Mouse (Mus musculus): ENCODE data around the gene Fam107a. TPM values are rescaled to one million over a fixed set of nuclear protein-coding genes. Genes with fewer than 3 reads are reported as not detected.
"Not testable (repeated sequence)": the region's sequence is repeated elsewhere in the genome, so short reads cannot be mapped to it uniquely, and the experiment has no call there.

The Fam107a gene
- polyA plus RNA-seq, 1 experiment, result 2.1 TPM

DNA sequence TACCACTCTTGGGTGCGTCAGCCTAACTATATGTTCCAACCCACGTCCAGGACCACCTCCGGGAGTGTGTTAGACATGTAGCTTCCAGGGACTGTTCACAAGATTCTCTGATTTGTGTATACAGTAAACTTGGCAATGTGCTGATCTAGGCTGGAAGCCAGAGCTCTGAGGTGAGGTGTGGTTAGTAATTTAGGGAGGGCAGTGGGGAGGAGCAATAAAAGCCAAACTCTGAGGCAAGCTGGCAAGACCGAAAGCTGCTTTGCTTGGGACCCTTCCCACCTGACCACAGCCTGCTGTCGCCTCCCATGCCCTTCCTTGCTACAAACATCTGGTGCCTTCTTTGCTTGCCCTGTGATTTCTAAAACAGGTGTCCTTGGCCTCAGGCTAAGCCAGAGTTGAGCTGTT, 19.9 kb downstream of the Fam107a start:
- WGBS, result 65% methylated on average over 5 of the region's 5 CpGs
- no peak for TF ChIP-seq CTCF (IDR thresholded peaks at IDR 0.05; ENCODE audit: borderline replicate concordance, control insufficient read depth, extremely low read depth, insufficient read depth, low read length, poor library complexity)
- no peak for TF ChIP-seq POLR2A (IDR thresholded peaks at IDR 0.05; ENCODE audit: control insufficient read depth, extremely low read depth, insufficient read depth, low read length, poor library complexity)
- no peak for DNase-seq
- no peak overlapping the region for H3K4me3 ChIP-seq (ENCODE audit: control insufficient read depth, insufficient read depth, low read length)
- H3K36me3 ChIP-seq (ENCODE audit: control insufficient read depth, insufficient read depth, low read length), result no peaks in the 10 kb centered on the region
- no peaks in the 10 kb centered on the region for H3K27me3 ChIP-seq (ENCODE audit: control insufficient read depth, insufficient read depth, low read length)
- H3K27ac ChIP-seq (ENCODE audit: control insufficient read depth, insufficient read depth, low read length), result no peak overlapping the region
- H3K4me1 ChIP-seq (replicated peaks; ENCODE audit: control insufficient read depth, insufficient read depth, low read length), result no peaks in the 10 kb centered on the region

DNA sequence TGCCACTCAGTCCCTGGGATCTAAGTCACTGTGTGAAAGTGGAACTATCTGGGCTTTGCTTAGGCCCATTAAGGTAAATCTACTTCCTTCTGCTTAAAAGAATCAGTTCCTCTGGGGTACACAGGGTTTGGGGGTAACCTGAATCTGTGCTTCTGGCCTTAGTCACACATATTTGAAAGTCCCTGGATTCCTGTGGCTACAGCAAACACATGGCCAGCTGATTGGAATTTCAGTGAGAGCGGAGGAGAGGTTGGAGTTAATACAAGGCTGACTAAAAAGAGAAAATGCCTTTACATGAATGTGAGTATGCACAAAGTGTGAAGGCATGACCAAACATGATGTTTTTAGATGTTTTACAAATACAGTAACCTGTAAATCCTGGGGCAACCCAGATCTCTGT, 23.6 kb downstream of the Fam107a start:
- Histone ChIP-seq H3K36me3 (ENCODE audit: control insufficient read depth, insufficient read depth, low read length) (no peaks in the 10 kb centered on the region), H3K27ac (ENCODE audit: control insufficient read depth, insufficient read depth, low read length) (no peak overlapping the region), H3K4me1 (replicated peaks; ENCODE audit: control insufficient read depth, insufficient read depth, low read length) (no peaks in the 10 kb centered on the region), H3K4me3 (ENCODE audit: control insufficient read depth, insufficient read depth, low read length) (no peak overlapping the region), H3K27me3 (ENCODE audit: control insufficient read depth, insufficient read depth, low read length) (no peaks in the 10 kb centered on the region)
- no peak for DNase-seq
- WGBS, result 95% methylated on average over 1 of the region's 1 CpGs
- no peak for TF ChIP-seq POLR2A (IDR thresholded peaks at IDR 0.05; ENCODE audit: control insufficient read depth, extremely low read depth, insufficient read depth, low read length, poor library complexity)
- no peak for TF ChIP-seq CTCF (IDR thresholded peaks at IDR 0.05; ENCODE audit: borderline replicate concordance, control insufficient read depth, extremely low read depth, insufficient read depth, low read length, poor library complexity)

GRCm38 (mm10) chr14:8286595-8286994, 31.2 kb downstream of the Fam107a start:
- WGBS, result 86% methylated on average over 5 of the region's 5 CpGs
- H3K36me3 ChIP-seq (ENCODE audit: control insufficient read depth, insufficient read depth, low read length); H3K4me1 ChIP-seq (replicated peaks; ENCODE audit: control insufficient read depth, insufficient read depth, low read length); H3K27ac ChIP-seq (ENCODE audit: control insufficient read depth, insufficient read depth, low read length); H3K4me3 ChIP-seq (ENCODE audit: control insufficient read depth, insufficient read depth, low read length); H3K27me3 ChIP-seq (ENCODE audit: control insufficient read depth, insufficient read depth, low read length): not testable (repeated sequence)
- DNase-seq, result peak; percentile 18

DNA sequence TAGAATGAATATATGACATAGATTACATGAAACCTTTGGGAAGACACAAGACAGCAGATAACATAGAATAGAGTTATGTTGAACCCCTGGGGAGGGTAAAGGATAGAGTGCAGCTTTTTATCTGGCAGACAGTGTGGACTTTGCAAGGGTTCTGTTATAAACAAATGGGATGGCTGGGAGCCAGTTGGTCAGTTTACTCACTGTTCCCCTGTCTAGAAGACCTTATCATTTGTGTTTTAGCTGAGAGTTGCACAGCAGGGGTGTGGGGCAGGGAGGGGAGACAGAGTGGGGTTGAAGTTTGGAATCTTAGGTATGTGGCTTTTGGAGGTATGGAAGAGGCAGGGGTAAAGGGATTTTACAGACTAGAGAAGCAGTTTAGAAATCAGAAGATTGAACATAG, 34.0 kb downstream of the Fam107a start:
- TF ChIP-seq CTCF (IDR thresholded peaks at IDR 0.05; ENCODE audit: borderline replicate concordance, control insufficient read depth, extremely low read depth, insufficient read depth, low read length, poor library complexity) (no peak), POLR2A (IDR thresholded peaks at IDR 0.05; ENCODE audit: control insufficient read depth, extremely low read depth, insufficient read depth, low read length, poor library complexity) (no peak)
- H3K36me3 ChIP-seq (ENCODE audit: control insufficient read depth, insufficient read depth, low read length), result no peaks in the 10 kb centered on the region
- H3K27ac ChIP-seq (ENCODE audit: control insufficient read depth, insufficient read depth, low read length), result no peak overlapping the region
- no peak overlapping the region for H3K4me3 ChIP-seq (ENCODE audit: control insufficient read depth, insufficient read depth, low read length)
- no peaks in the 10 kb centered on the region for H3K4me1 ChIP-seq (replicated peaks; ENCODE audit: control insufficient read depth, insufficient read depth, low read length)
- no peak for DNase-seq
- no peaks in the 10 kb centered on the region for H3K27me3 ChIP-seq (ENCODE audit: control insufficient read depth, insufficient read depth, low read length)

GRCm38 (mm10) chr14:8271281-8271680, 46.5 kb downstream of the Fam107a start:
- not testable (repeated sequence) for H3K4me1 ChIP-seq (replicated peaks; ENCODE audit: control insufficient read depth, insufficient read depth, low read length); H3K27me3 ChIP-seq (ENCODE audit: control insufficient read depth, insufficient read depth, low read length); H3K36me3 ChIP-seq (ENCODE audit: control insufficient read depth, insufficient read depth, low read length); DNase-seq; H3K27ac ChIP-seq (ENCODE audit: control insufficient read depth, insufficient read depth, low read length); H3K4me3 ChIP-seq (ENCODE audit: control insufficient read depth, insufficient read depth, low read length)
- WGBS, result 89% methylated on average over 8 of the region's 8 CpGs

DNA sequence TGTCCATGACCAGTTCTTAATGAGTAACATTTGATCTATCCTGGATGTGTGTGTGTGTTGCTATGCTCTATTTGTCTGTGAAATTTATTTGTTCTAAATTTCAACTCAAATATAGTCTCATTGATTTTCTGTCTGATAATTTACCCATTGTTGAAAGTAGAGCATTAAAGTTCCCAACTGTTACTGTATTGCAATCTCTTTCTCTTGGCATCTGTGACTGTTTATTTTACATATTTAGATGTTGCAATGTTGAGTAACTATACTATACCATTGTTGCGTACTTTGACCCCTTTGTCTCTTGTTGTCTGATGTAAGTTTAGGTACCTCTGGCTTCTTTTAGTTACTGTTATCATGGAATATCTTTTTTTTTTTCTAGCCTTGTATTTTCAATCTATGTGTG, 53.4 kb downstream of the Fam107a start:
- H3K27me3 ChIP-seq (ENCODE audit: control insufficient read depth, insufficient read depth, low read length), result no peaks in the 10 kb centered on the region
- no peak overlapping the region for H3K27ac ChIP-seq (ENCODE audit: control insufficient read depth, insufficient read depth, low read length)
- H3K4me3 ChIP-seq (ENCODE audit: control insufficient read depth, insufficient read depth, low read length), result no peak overlapping the region
- H3K4me1 ChIP-seq (replicated peaks; ENCODE audit: control insufficient read depth, insufficient read depth, low read length), result no peaks in the 10 kb centered on the region
- TF ChIP-seq POLR2A (IDR thresholded peaks at IDR 0.05; ENCODE audit: control insufficient read depth, extremely low read depth, insufficient read depth, low read length, poor library complexity), result no peak
- TF ChIP-seq CTCF (IDR thresholded peaks at IDR 0.05; ENCODE audit: borderline replicate concordance, control insufficient read depth, extremely low read depth, insufficient read depth, low read length, poor library complexity), result no peak
- DNase-seq, result no peak
- WGBS, result 98% methylated on average over 1 of the region's 1 CpGs
- H3K36me3 ChIP-seq (ENCODE audit: control insufficient read depth, insufficient read depth, low read length), result no peaks in the 10 kb centered on the region

DNA sequence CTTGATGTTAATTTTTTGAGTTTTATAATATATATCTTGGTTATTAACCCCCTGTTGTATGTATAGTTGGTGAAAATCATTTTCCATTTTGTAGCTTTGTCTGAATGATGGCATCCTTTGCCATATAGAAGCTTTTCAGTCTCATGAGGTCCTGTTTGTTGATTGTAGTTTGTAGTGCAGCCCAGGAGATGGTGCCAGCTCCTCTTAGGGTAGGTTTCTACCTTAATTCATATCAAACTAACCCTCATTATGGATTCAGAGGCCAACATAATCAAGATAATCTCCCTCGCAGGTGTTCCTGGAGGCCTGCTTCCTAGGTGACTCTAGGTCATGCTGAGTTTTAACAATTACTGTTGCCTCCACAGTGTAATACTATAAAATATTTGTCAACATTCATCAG, 55.6 kb downstream of the Fam107a start:
- no peaks in the 10 kb centered on the region for H3K4me1 ChIP-seq (replicated peaks; ENCODE audit: control insufficient read depth, insufficient read depth, low read length)
- DNase-seq, result no peak
- TF ChIP-seq CTCF (IDR thresholded peaks at IDR 0.05; ENCODE audit: borderline replicate concordance, control insufficient read depth, extremely low read depth, insufficient read depth, low read length, poor library complexity), result no peak
- TF ChIP-seq POLR2A (IDR thresholded peaks at IDR 0.05; ENCODE audit: control insufficient read depth, extremely low read depth, insufficient read depth, low read length, poor library complexity), result no peak
- WGBS, result 91% methylated on average over 1 of the region's 1 CpGs
- H3K36me3 ChIP-seq (ENCODE audit: control insufficient read depth, insufficient read depth, low read length), result no peaks in the 10 kb centered on the region
- no peaks in the 10 kb centered on the region for H3K27me3 ChIP-seq (ENCODE audit: control insufficient read depth, insufficient read depth, low read length)
- H3K4me3 ChIP-seq (ENCODE audit: control insufficient read depth, insufficient read depth, low read length), result no peak overlapping the region
- no peak overlapping the region for H3K27ac ChIP-seq (ENCODE audit: control insufficient read depth, insufficient read depth, low read length)
